Comparison of ENCODE assay signal across 20 mouse cellular contexts in genomic region chr17:82824057-82824456, GRCm38 (mm10).
DNase-seq lines count a peak whose midpoint lies in the region; TF ChIP-seq lines count a peak whose summit lies in the region.
"Had no signal": no experiment of that assay in that cellular context is flagged by ENCODE, and none has a peak within 500 bp of the region (broad histone marks: within the 10 kb centered on the region; RNA-seq: fewer than 3 reads in every experiment).

No protein-coding gene starts in this region.

- no peaks in the 10 kb centered on the region; a peak in 2 of 4 replicates for H3K36me3 ChIP-seq in MEL (ENCODE audit: control insufficient read depth in 1 of 2, insufficient read depth in 2 of 2, low read length in 2 of 2)
- no peaks in the 10 kb centered on the region for H3K36me3 ChIP-seq in myocyte (ENCODE audit: control insufficient read depth, insufficient read depth)
- H3K36me3 ChIP-seq: embryonic facial prominence, embryonic 10.5 days; embryonic facial prominence, embryonic 12.5 days; forebrain, embryonic 15.5 days; G1E had no signal

- no peak overlapping the region for H3K9ac ChIP-seq in MEL (ENCODE audit: control insufficient read depth, low read depth, low read length, poor library complexity, severe bottlenecking)
- H3K9ac ChIP-seq: embryonic facial prominence, embryonic 12.5 days; forebrain, embryonic 13.5 days; forebrain, embryonic 15.5 days; forebrain, postnatal 0 days had no signal

- DNase-seq in A20 (ENCODE audit: low read depth, low spot score) (peak; percentile 36), MEL (ENCODE audit: low read depth, low spot score) (peak; percentile 54)
- DNase-seq in thymus, postnatal 4 days: no peak
- DNase-seq in thymus, postnatal 10 days (ENCODE audit: low spot score in 2 of 2): no peak
- no peak for DNase-seq in urinary bladder, postnatal 25 days (ENCODE audit: low spot score)
- DNase-seq: adrenal gland, adult 2 months; adrenal gland, postnatal 10 days; adrenal gland, postnatal 25 days; cerebellum, adult 11 months; cerebellum, adult 18-20 months; cerebellum, adult 8-10 months; cerebellum, postnatal 10 days; cerebellum, postnatal 25 days; forebrain, postnatal 0 days had no signal

- no peaks in the 10 kb centered on the region for H3K9me3 ChIP-seq in MEL (replicated peaks; ENCODE audit: insufficient read depth, low read length)
- H3K9me3 ChIP-seq: embryonic facial prominence, embryonic 10.5 days; embryonic facial prominence, embryonic 12.5 days; forebrain, embryonic 13.5 days; forebrain, embryonic 15.5 days had no signal

- 0 out of 4 replicates have a peak, but pooled peaks of 1 of the 2 experiments have one; percentile 6 for TF ChIP-seq EP300 in MEL (IDR thresholded peaks at IDR 0.05; ENCODE audit: low read depth in 1 of 2, low read length in 2 of 2)

- H3K79me2 ChIP-seq in MEL (ENCODE audit: control insufficient read depth, insufficient read depth, low read length, poor library complexity) (no peaks in the 10 kb centered on the region), myocyte (ENCODE audit: control insufficient read depth, insufficient read depth) (no peaks in the 10 kb centered on the region)

- no peaks in the 10 kb centered on the region; a peak in 1 of 4 replicates for H3K4me1 ChIP-seq in MEL (ENCODE audit: control insufficient read depth in 1 of 2, insufficient read depth in 2 of 2, low read length in 2 of 2)
- H3K4me1 ChIP-seq: embryonic facial prominence, embryonic 10.5 days; embryonic facial prominence, embryonic 12.5 days; forebrain, embryonic 13.5 days; forebrain, embryonic 15.5 days had no signal

- H3ac ChIP-seq in myocyte (ENCODE audit: control insufficient read depth, insufficient read length): no peak overlapping the region

- no peak for TF ChIP-seq RAD21 in MEL (IDR thresholded peaks at IDR 0.05; ENCODE audit: low read depth, low read length)

- TF ChIP-seq POLR2A in MEL (IDR thresholded peaks at IDR 0.05; ENCODE audit: control insufficient read depth in 1 of 2, insufficient read depth in 1 of 2, low read depth in 1 of 2, low read length in 2 of 2, poor library complexity in 1 of 2) (no peak), myocyte (IDR thresholded peaks at IDR 0.05; ENCODE audit: insufficient read length, low read depth) (no peak)

- no peak for TF ChIP-seq CTCF in MEL (IDR thresholded peaks at IDR 0.05 in 2 of 3, conservative IDR thresholded peaks at IDR 0.05 in 1 of 3; ENCODE audit: control insufficient read depth in 1 of 3, insufficient read depth in 1 of 3, low read depth in 2 of 3, low read length in 3 of 3, poor library complexity in 1 of 3, severe bottlenecking in 1 of 3)

- H3K27ac ChIP-seq in MEL (ENCODE audit: control insufficient read depth, low read depth, low read length): no peak overlapping the region
- H3K27ac ChIP-seq: embryonic facial prominence, embryonic 10.5 days; embryonic facial prominence, embryonic 12.5 days; forebrain, embryonic 13.5 days; forebrain, embryonic 15.5 days had no signal

- H3K4me3 ChIP-seq in MEL (ENCODE audit: control insufficient read depth in 1 of 2, insufficient read depth in 1 of 2, low read depth in 2 of 2, low read length in 2 of 2) (no peak overlapping the region), myocyte (no peak overlapping the region)
- H3K4me3 ChIP-seq: embryonic facial prominence, embryonic 10.5 days; embryonic facial prominence, embryonic 12.5 days; forebrain, embryonic 13.5 days; forebrain, embryonic 15.5 days had no signal

- H3K27me3 ChIP-seq in MEL (ENCODE audit: control insufficient read depth in 1 of 2, insufficient read depth in 2 of 2, low read length in 2 of 2) (no peaks in the 10 kb centered on the region), myocyte (ENCODE audit: control insufficient read depth, insufficient read depth, insufficient read length) (no peaks in the 10 kb centered on the region)
- H3K27me3 ChIP-seq: embryonic facial prominence, embryonic 12.5 days; forebrain, embryonic 13.5 days; forebrain, embryonic 15.5 days had no signal

- H3K4me2 ChIP-seq in myocyte (ENCODE audit: low read depth): peak overlapping the region; percentile 15
- H3K4me2 ChIP-seq: embryonic facial prominence, embryonic 12.5 days; forebrain, embryonic 13.5 days; forebrain, embryonic 15.5 days had no signal

TF ChIP-seq in MEL, 35 proteins besides CTCF, POLR2A, EP300 and RAD21:
- TF ChIP-seq MAX (IDR thresholded peaks at IDR 0.05; ENCODE audit: low read length): no peak
- no peak for TF ChIP-seq NRF1 (IDR thresholded peaks at IDR 0.05; ENCODE audit: insufficient read depth, low read depth, low read length, poor library complexity, severe bottlenecking)
- 0 out of 2 replicates have a peak, but pooled peaks have one; percentile 19 for TF ChIP-seq ETS1 (IDR thresholded peaks at IDR 0.05; ENCODE audit: low read depth, low read length)

TF ChIP-seq in myocyte, 11 proteins besides CTCF, POLR2A, EP300 and RAD21:
- TF ChIP-seq USF1 (IDR thresholded peaks at IDR 0.05; ENCODE audit: low read depth) (no peak), SRF (IDR thresholded peaks at IDR 0.05; ENCODE audit: control insufficient read depth, insufficient read length, low read depth) (no peak), E2F4 (IDR thresholded peaks at IDR 0.05; ENCODE audit: insufficient read depth) (no peak), TCF3 (IDR thresholded peaks at IDR 0.05; ENCODE audit: insufficient read length, low read depth) (no peak), MAX (IDR thresholded peaks at IDR 0.05; ENCODE audit: low read depth) (no peak), POLR2AphosphoS2 (IDR thresholded peaks at IDR 0.05; ENCODE audit: insufficient read length, low read depth) (no peak), CEBPB (IDR thresholded peaks at IDR 0.05; ENCODE audit: insufficient read depth, poor library complexity, severe bottlenecking) (no peak), TCF12 (IDR thresholded peaks at IDR 0.05; ENCODE audit: insufficient read depth, poor library complexity, severe bottlenecking) (no peak), MYOD1 (IDR thresholded peaks at IDR 0.05; ENCODE audit: control insufficient read depth in 1 of 3, insufficient read length in 2 of 3, low read depth in 2 of 3) (no peak), REST (IDR thresholded peaks at IDR 0.05; ENCODE audit: insufficient read depth, insufficient read length) (no peak)

Comparison
In these comparisons a context has a peak if more than half of its experiments do, and no peak if none do; other contexts are left out.
1. DNase-seq: peak in A20 (single experiment) and MEL (single experiment); none in thymus, postnatal 4 days (single experiment), thymus, postnatal 10 days (0 of 2) and urinary bladder, postnatal 25 days (single experiment).